Mouse (Mus musculus): ENCODE measurements around the gene Hebp1. TPM values are rescaled to one million over a fixed set of nuclear protein-coding genes. Genes with fewer than 3 reads are reported as not detected.

The Hebp1 gene
- polyA plus RNA-seq (2012; rRNA removed): 15.4 and 33.8 TPM in 2 replicates

DNA sequence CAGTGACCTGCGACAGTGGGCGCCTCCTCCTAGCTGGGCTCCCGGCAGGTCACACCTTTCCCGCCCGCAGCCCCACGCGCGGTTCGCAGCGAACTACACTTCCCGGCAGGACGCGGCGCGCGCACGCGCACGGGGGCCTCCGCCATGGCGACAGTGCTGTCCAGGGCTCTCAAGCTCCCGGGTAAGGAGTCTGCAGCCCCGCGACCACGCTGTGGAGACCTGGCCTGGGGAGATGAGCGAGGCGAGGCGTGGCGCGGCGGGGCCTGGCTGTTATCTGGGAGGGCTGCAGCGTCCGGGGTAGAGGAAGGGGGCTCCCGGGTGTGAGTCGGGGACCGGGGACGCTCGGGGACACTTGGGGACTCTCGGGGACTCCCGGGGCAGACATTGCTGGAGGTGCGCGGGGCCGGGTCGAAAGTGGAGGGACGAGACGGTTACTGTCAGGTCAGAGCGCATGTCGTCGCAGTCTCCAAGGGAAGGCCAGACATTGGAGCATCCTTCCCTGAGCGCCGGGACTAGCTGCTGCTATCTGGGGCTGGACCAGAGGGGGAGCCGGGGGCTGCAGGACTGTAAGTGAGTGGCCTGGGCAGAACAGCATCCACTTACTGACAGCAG, at the start of gene Hebp1, which contains the start of gene Fam234b:
Gene Hebp1, minus strand, starts transcription at position 102 of the 612 bp plus-strand sequence.
Gene Fam234b, plus strand, starts transcription at position 57 of the 612 bp plus-strand sequence.
- Histone ChIP-seq H3K4me1 (ENCODE audit: control insufficient read depth, insufficient read depth, low read length) (peaks cover 3% of the 10 kb centered on the region; the same call in 1 of the 2 replicates), H3K4me3 (replicated peaks; ENCODE audit: extremely low read depth, low read depth, low read length) (peak within 1 kb of the TSS; percentile 94)
- 2% methylated on average over 52 of the region's 52 CpGs for WGBS
- TF ChIP-seq POLR2A (IDR thresholded peaks at IDR 0.05; ENCODE audit: borderline replicate concordance, extremely low read depth, low read depth, low read length): no peak; the same call in 1 of the 2 replicates
- TF ChIP-seq CTCF (IDR thresholded peaks at IDR 0.05; ENCODE audit: insufficient read depth, low read length): no peak
- DNase-seq: peak; percentile 81

GRCm38 (mm10) chr6:135245586-135245985, 47.8 kb upstream of the Hebp1 start:
- TF ChIP-seq CTCF (IDR thresholded peaks at IDR 0.05; ENCODE audit: insufficient read depth, low read length): no peak
- Histone ChIP-seq H3K4me1 (ENCODE audit: control insufficient read depth, insufficient read depth, low read length) (peaks cover 5% of the 10 kb centered on the region; the same call in 1 of the 2 replicates), H3K4me3 (replicated peaks; ENCODE audit: extremely low read depth, low read depth, low read length) (no peak overlapping the region)
- DNase-seq: no peak
- WGBS: 80% methylated on average over 8 of the region's 8 CpGs

- no peak for DNase-seq
- WGBS: 86% methylated on average over 8 of the region's 8 CpGs
- TF ChIP-seq POLR2A (IDR thresholded peaks at IDR 0.05; ENCODE audit: borderline replicate concordance, extremely low read depth, low read depth, low read length) (no peak), CTCF (IDR thresholded peaks at IDR 0.05; ENCODE audit: insufficient read depth, low read length) (no peak)
Observed at GRCm38 (mm10) chr6:135240361-135240760, 42.5 kb upstream of the Hebp1 start.

GRCm38 (mm10) chr6:135238211-135238610, 40.4 kb upstream of the Hebp1 start:
- TF ChIP-seq CTCF (IDR thresholded peaks at IDR 0.05; ENCODE audit: insufficient read depth, low read length): no peak

More at GRCm38 (mm10) chr6:135240361-135240760, 42.5 kb upstream of the Hebp1 start:
- Histone ChIP-seq H3K4me3 (replicated peaks; ENCODE audit: extremely low read depth, low read depth, low read length) (no peak overlapping the region), H3K4me1 (ENCODE audit: control insufficient read depth, insufficient read depth, low read length) (peaks cover 4% of the 10 kb centered on the region; the same call in 1 of the 2 replicates)

DNA sequence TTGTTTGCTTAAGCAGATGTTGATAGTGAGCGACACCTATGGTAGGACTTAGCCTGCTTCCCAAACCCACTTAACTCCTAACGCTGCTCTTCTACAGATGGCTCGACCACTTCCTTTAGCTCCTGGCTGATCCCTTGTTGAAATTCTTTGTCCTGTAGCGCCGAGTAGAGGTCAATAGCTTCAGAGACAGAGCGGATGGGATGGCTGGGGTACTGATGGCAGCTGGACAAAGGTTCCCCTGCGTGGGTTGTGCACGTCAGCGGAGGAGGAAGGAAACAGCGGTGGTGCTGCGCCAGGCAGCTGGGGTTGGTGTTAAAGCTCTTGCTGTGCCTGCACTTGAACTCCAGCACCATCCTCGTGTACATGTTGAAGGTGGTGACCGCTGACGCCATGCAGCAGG, 39.5 kb upstream of the Hebp1 start:
- no peak for DNase-seq

More at GRCm38 (mm10) chr6:135238211-135238610, 40.4 kb upstream of the Hebp1 start:
- H3K4me3 ChIP-seq (replicated peaks; ENCODE audit: extremely low read depth, low read depth, low read length): no peak overlapping the region
- DNase-seq: no peak
- WGBS: 76% methylated on average over 4 of the region's 4 CpGs
- H3K4me1 ChIP-seq (ENCODE audit: control insufficient read depth, insufficient read depth, low read length): peaks cover 4% of the 10 kb centered on the region; the same call in 1 of the 2 replicates

DNA sequence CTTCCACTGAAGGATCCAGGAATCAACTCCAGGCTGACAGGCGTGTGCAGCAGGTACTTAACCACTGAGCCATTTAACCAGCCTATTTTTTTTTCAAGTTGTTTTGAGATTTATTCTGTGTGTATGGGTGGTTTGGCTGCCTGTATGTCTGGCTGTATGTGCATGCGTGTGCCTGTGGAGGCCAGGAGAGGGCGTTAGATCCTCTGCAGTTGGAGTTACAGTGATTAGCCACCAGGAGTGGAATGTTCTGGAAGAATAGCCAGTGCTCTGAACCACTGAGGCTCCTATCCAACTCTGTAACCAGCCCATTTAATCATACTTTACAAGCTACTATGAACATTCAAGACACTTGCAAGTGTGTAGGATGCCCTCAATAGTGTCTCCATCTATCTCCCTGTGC, 38.8 kb upstream of the Hebp1 start:
- DNase-seq: no peak
- Histone ChIP-seq H3K4me1 (ENCODE audit: control insufficient read depth, insufficient read depth, low read length) (peaks cover 4% of the 10 kb centered on the region; the same call in 1 of the 2 replicates), H3K4me3 (replicated peaks; ENCODE audit: extremely low read depth, low read depth, low read length) (no peak overlapping the region)
- TF ChIP-seq POLR2A (IDR thresholded peaks at IDR 0.05; ENCODE audit: borderline replicate concordance, extremely low read depth, low read depth, low read length): no peak
- TF ChIP-seq CTCF (IDR thresholded peaks at IDR 0.05; ENCODE audit: insufficient read depth, low read length): peak; percentile 17; the same call in 1 of the 2 replicates
- WGBS: 90% methylated on average over 3 of the region's 3 CpGs

More for the DNA sequence above, 39.5 kb upstream of the Hebp1 start:
- TF ChIP-seq POLR2A (IDR thresholded peaks at IDR 0.05; ENCODE audit: borderline replicate concordance, extremely low read depth, low read depth, low read length): no peak
- 0 out of 2 replicates have a peak, but pooled peaks have one; percentile 13 for TF ChIP-seq CTCF (IDR thresholded peaks at IDR 0.05; ENCODE audit: insufficient read depth, low read length)
- Histone ChIP-seq H3K4me1 (ENCODE audit: control insufficient read depth, insufficient read depth, low read length) (peaks cover 4% of the 10 kb centered on the region; the same call in 1 of the 2 replicates), H3K4me3 (replicated peaks; ENCODE audit: extremely low read depth, low read depth, low read length) (no peak overlapping the region)
- 39% methylated on average over 14 of the region's 14 CpGs for WGBS

DNA sequence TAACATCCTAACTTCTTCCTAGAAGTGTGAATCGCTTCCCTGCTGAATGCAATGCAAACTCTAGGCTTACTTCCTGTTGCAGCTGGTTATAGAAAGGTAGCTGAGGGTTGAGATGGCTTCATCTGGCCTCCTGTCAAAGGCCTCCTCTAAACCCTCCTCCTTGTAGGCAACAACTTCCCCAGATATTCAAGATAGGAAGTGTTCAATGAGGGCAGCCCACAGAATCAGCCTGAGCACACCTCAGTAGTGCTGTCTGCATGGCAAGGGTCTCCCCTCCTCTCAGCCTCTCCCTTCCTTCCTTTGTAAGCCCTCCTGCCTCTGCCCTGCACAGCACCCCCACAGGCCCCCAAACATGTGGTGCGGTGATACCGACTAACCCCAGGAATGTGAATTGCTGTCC, 37.9 kb upstream of the Hebp1 start:
- peaks cover 4% of the 10 kb centered on the region; the same call in 1 of the 2 replicates for H3K4me1 ChIP-seq (ENCODE audit: control insufficient read depth, insufficient read depth, low read length)
- 76% methylated on average over 3 of the region's 3 CpGs for WGBS
- no peak overlapping the region for H3K4me3 ChIP-seq (replicated peaks; ENCODE audit: extremely low read depth, low read depth, low read length)
- no peak for DNase-seq
- TF ChIP-seq CTCF (IDR thresholded peaks at IDR 0.05; ENCODE audit: insufficient read depth, low read length) (no peak), POLR2A (IDR thresholded peaks at IDR 0.05; ENCODE audit: borderline replicate concordance, extremely low read depth, low read depth, low read length) (no peak)

DNA sequence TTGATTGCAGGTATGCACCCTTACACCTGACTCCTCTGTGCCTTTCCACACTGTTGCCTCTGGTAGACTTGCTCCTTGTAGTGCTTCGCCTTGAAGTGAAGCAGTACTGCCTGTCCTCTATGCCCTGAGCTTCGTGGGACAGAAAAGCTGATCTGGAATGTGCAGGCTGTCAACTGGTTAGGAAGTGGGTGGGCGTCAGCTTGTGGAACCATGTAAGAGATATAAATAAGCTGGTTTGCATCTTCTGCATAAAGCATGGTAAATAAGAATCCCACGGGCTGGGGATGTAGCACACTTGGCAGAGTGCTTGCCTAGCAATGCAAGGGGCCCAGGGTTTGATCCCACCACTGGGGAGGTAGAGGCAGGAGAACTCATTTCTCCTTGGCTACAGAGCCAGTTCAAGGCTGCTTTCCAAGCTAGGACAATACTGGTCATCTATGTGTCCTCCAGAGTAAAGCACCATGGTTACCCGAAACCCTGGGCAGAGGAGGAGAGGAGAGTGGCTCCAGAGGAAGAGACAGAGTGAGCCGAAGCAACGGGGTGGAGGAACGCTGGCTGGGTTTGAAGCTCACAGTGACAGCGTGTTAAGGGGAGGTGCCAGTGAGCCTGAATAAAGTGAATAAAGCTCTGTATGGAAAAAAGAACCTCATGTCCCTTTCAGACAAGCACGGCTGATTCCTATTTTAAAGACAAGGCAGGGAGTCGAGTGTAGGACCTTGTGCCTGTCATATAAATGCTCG, 34.8 kb upstream of the Hebp1 start:
- no peak for DNase-seq
- Histone ChIP-seq H3K4me1 (ENCODE audit: control insufficient read depth, insufficient read depth, low read length) (peaks cover 4% of the 10 kb centered on the region; the same call in 1 of the 2 replicates), H3K4me3 (replicated peaks; ENCODE audit: extremely low read depth, low read depth, low read length) (no peak overlapping the region)
- WGBS: 86% methylated on average over 12 of the region's 12 CpGs
- TF ChIP-seq CTCF (IDR thresholded peaks at IDR 0.05; ENCODE audit: insufficient read depth, low read length) (no peak), POLR2A (IDR thresholded peaks at IDR 0.05; ENCODE audit: borderline replicate concordance, extremely low read depth, low read depth, low read length) (no peak)

DNA sequence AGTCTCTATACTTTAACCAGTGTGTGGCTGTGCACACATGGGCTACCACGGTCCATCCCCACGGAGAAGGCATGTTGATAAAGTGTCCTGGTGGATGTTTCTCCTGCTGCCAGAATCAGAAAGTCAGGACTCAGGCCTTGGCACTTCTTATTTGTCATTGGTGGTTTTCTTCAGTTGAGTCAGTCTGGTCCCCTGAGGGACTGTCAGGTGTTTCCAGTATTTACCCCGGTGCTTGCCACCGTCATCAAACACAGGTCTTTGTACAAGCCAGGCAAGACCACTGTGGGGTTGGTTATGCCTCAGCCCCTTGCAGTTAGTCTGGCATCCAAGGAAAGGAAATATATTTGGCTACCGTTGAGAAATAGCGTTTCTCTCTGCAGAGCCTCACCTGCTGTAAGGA, 32.8 kb upstream of the Hebp1 start:
- TF ChIP-seq POLR2A (IDR thresholded peaks at IDR 0.05; ENCODE audit: borderline replicate concordance, extremely low read depth, low read depth, low read length) (no peak), CTCF (IDR thresholded peaks at IDR 0.05; ENCODE audit: insufficient read depth, low read length) (no peak)
- no peak for DNase-seq
- Histone ChIP-seq H3K4me3 (replicated peaks; ENCODE audit: extremely low read depth, low read depth, low read length) (no peak overlapping the region), H3K4me1 (ENCODE audit: control insufficient read depth, insufficient read depth, low read length) (no peaks in the 10 kb centered on the region)
- WGBS: 90% methylated on average over 6 of the region's 6 CpGs
